Mouse (Mus musculus) hindbrain, embryonic 13.5 days (tissue): ENCODE results near the gene Naxd. TPM values are rescaled to one million over a fixed set of nuclear protein-coding genes. Genes with fewer than 3 reads are reported as not detected.
A peak's percentile ranks its signal among the peaks of the same experiment; 100 is the strongest.

ENCODE experiments used
- ATAC-seq: fragments of 200-750 bp; cut with Nextera tagmentation; 2 replicates; pipeline ENCODE4 v1.8.0; 2017; ENCODE audit warnings: moderate TSS enrichment; ENCODE audit not compliant: low FRiP score
- H3K27ac ChIP-seq: fragments of 300-500 bp; sonication (generic); 2 replicates; pipeline ENCODE4 v1.5.1; 2015; ENCODE audit warnings: inconsistent platforms, mild to moderate bottlenecking, moderate library complexity
- H3K27me3 ChIP-seq: fragments of 300-500 bp; sonication (generic); 2 replicates; pipeline ENCODE4 v1.6.1; 2015; ENCODE audit warnings: mild to moderate bottlenecking, inconsistent platforms
- H3K36me3 ChIP-seq: fragments of 300-500 bp; sonication (generic); 2 replicates; pipeline ENCODE4 v1.6.1; 2015; ENCODE audit warnings: mild to moderate bottlenecking, inconsistent platforms
- H3K4me1 ChIP-seq: fragments of 300-500 bp; sonication (generic); replicated peaks from 2 replicates; pipeline ENCODE4 v1.6.1; 2015; ENCODE audit warnings: inconsistent platforms
- H3K4me2 ChIP-seq: fragments of 300-500 bp; sonication (generic); 2 replicates; pipeline ENCODE4 v1.6.1; 2015; ENCODE audit warnings: inconsistent platforms, mild to moderate bottlenecking, moderate library complexity
- H3K4me3 ChIP-seq: fragments of 300-500 bp; sonication (generic); 2 replicates; pipeline ENCODE4 v1.5.1; 2015; ENCODE audit warnings: mild to moderate bottlenecking, inconsistent platforms
- H3K9ac ChIP-seq: fragments of 300-500 bp; sonication (generic); 2 replicates; pipeline ENCODE4 v1.6.1; 2015; ENCODE audit warnings: mild to moderate bottlenecking, inconsistent platforms
- H3K9me3 ChIP-seq: fragments of 300-500 bp; sonication (generic); 2 replicates; pipeline ENCODE4 v1.6.1; 2016; ENCODE audit warnings: inconsistent platforms
- WGBS: fragments of 180-500 bp; shearing (Covaris S2); methylation state at CpG from one replicate; pipeline ENCODE4 v1.1.7; 2015; 5-methylcytosine and 5-hydroxymethylcytosine counted together
- polyA plus RNA-seq: library from polyadenylated mRNA; unstranded; fragments of >200 nt; fragmentation: Nextera tagmentation; extraction: Ambion mirVana; gene quantifications from 2 replicates; pipeline ENCODE4 v1.2.1, GENCODE M21; 2015

Naxd gene
- polyA plus RNA-seq: 153 and 161 TPM in 2 replicates

DNA sequence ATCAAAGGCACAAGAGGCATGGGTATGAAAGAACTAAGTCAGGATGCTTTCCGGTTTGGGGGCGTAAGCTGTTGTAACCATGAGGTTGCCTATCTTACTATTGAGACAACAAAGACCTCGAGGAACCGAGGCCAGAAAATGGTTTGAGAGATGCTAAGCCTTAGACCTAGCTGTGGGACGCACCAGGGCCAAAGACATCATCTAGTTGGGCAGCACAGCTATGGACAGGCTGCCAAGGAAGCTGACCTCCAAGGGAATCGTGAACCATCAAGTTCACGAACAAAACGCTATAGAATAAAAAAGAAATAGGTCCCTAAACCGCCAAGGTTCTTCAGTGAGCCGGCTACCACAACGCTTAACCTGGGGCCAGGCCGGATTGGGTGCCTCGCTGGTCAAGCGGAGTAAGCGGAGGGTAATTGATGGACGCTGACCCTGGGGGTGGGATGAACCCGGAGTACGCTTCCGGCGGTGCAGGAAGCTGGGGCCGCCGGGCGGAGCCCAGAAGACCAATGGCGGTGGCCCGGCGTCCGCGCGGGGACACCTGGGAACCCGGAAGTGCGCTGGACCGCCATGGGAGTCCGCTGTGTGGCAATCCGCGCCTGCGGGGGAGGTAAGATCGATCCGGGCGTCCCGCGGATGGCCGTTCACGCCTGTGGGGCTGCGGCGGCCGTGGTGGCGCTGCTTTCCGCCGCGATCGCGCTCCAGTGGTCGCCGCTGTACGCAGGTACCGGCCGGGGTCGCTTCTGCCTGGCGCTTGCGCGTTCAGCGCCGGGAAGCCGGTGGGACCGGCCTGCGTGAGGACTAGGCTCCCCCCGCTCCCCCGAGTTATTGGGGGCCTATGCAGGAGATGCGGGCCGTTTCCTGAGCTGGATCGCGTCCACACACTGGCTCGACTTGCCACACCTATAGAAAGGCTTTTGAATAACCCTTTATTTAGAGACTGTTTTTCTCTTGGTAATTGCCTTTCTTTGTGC, at the start of gene Naxd:
Naxd (plus strand) TSS at position 490 of the 974 bp plus-strand sequence.
- Histone ChIP-seq H3K27me3 (peaks cover 14% of the 10 kb centered on the region), H3K9me3 (no peaks in the 10 kb centered on the region), H3K4me2 (peak within 1 kb of the TSS; percentile 69), H3K4me1 (peaks cover 27% of the 10 kb centered on the region), H3K27ac (peak within 1 kb of the TSS; percentile 95), H3K4me3 (peak within 1 kb of the TSS; percentile 83), H3K9ac (peak within 1 kb of the TSS; percentile 87), H3K36me3 (peaks cover 9% of the 10 kb centered on the region)
- 4% methylated on average over 73 of the region's 73 CpGs for WGBS
- peak; percentile 97 for ATAC-seq

- no peaks in the 10 kb centered on the region for H3K9me3 ChIP-seq
- 96% methylated on average over 23 of the region's 23 CpGs for WGBS
- no peak overlapping the region for H3K4me3 ChIP-seq
- H3K27me3 ChIP-seq: no peaks in the 10 kb centered on the region
- H3K36me3 ChIP-seq: no peaks in the 10 kb centered on the region
- H3K9ac ChIP-seq: no peak overlapping the region
- no peak overlapping the region for H3K4me2 ChIP-seq
- no peak overlapping the region for H3K27ac ChIP-seq
- H3K4me1 ChIP-seq: peaks cover 14% of the 10 kb centered on the region; the same call in 1 of the 2 replicates
- no peak for ATAC-seq
These were observed 49.3 kb upstream of the Naxd start for GRCm38 (mm10) chr8:11447910-11448570.

- Histone ChIP-seq H3K4me1 (peaks cover 24% of the 10 kb centered on the region), H3K36me3 (no peaks in the 10 kb centered on the region), H3K9ac (no peak overlapping the region), H3K4me2 (no peak overlapping the region), H3K27ac (no peak overlapping the region), H3K4me3 (no peak overlapping the region), H3K9me3 (no peaks in the 10 kb centered on the region), H3K27me3 (no peaks in the 10 kb centered on the region)
- 0 out of 2 replicates have a peak, but pooled peaks have one; percentile 21 for ATAC-seq
- WGBS: 24% methylated on average over 8 of the region's 8 CpGs
These were observed 46.9 kb upstream of the Naxd start for GRCm38 (mm10) chr8:11450184-11451113.

DNA sequence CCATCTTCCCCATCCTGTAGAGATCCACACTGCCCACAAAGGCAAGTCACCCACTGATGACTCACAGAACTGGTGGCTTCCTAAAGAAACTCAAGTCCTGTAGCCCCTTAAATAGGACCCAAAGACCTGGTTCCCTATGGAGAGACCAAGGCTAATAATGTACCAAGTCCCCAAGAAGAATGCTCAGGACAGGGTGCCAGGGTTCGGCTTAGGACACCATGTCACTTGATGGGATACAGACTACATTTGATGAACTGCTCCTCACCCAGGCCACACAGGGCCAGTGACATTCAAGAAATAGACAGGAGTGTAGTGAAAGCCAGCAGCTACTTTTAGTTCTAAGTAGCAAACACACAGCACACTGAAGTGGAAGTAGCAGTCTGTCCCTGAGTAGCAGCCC, 45.2 kb upstream of the Naxd start:
- H3K9ac ChIP-seq: no peak overlapping the region
- peaks cover 24% of the 10 kb centered on the region for H3K4me1 ChIP-seq
- H3K4me2 ChIP-seq: no peak overlapping the region
- no peak overlapping the region for H3K4me3 ChIP-seq
- WGBS: 89% methylated on average over 1 of the region's 1 CpGs
- 0 out of 2 replicates have a peak, but pooled peaks cover 4% of the 10 kb centered on the region for H3K27me3 ChIP-seq
- no peak for ATAC-seq
- H3K36me3 ChIP-seq: no peaks in the 10 kb centered on the region
- H3K27ac ChIP-seq: no peak overlapping the region
- H3K9me3 ChIP-seq: no peaks in the 10 kb centered on the region

DNA sequence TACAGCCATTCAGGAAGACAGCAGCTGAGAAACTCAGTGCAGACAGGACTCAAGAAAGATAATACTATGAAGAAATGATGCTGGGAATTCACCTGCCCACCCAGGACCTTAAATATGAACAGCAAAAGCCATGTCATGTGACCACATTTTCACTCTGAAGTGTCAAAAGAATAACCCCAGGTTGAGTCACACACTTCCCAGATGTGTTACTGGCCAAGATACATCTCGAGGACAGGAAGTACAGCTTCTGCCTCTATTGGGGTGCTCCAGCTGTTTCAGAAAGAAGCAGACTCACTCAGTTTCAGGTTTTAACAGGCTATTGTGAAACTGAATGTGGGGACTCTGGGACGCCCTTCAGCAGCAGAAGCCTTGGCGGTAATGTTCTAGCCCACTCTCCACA, 44.7 kb upstream of the Naxd start:
- peaks cover 24% of the 10 kb centered on the region for H3K4me1 ChIP-seq
- H3K9ac ChIP-seq: no peak overlapping the region
- ATAC-seq: no peak
- H3K27ac ChIP-seq: no peak overlapping the region; the same call in 1 of the 2 replicates
- no peaks in the 10 kb centered on the region for H3K36me3 ChIP-seq
- 0 out of 2 replicates have a peak, but pooled peaks cover 4% of the 10 kb centered on the region for H3K27me3 ChIP-seq
- no peak overlapping the region for H3K4me3 ChIP-seq
- WGBS: 55% methylated on average over 3 of the region's 3 CpGs
- no peak overlapping the region for H3K4me2 ChIP-seq
- H3K9me3 ChIP-seq: no peaks in the 10 kb centered on the region

DNA sequence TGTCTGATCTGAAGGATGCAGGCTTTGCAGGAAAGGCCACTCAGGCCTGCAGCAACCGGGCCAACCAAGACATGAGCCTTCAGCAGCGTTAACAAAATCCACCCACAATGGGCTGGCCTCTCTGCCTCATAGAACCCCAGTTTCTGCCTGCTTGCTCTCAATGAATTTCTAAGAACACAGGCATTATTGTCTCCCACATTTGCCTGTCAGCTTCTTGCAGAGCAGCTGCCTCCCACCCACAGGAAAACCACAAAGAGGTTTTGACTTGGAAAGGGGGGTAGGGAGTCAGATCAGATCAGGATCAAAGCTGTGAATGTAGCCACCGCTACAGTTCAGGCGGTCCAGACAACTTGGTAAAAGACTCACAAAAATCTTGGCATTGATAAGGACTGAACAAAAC, 44.3 kb upstream of the Naxd start:
- no peak overlapping the region for H3K9ac ChIP-seq
- no peaks in the 10 kb centered on the region for H3K9me3 ChIP-seq
- 0 out of 2 replicates have a peak, but pooled peaks cover 4% of the 10 kb centered on the region for H3K27me3 ChIP-seq
- H3K27ac ChIP-seq: no peak overlapping the region; the same call in 1 of the 2 replicates
- no peak overlapping the region for H3K4me3 ChIP-seq
- H3K36me3 ChIP-seq: no peaks in the 10 kb centered on the region
- 23% methylated on average over 4 of the region's 4 CpGs for WGBS
- no peak for ATAC-seq
- H3K4me2 ChIP-seq: no peak overlapping the region
- peaks cover 24% of the 10 kb centered on the region for H3K4me1 ChIP-seq

GRCm38 (mm10) chr8:11454228-11454627, 43.1 kb upstream of the Naxd start:
- Histone ChIP-seq H3K9ac (no peak overlapping the region), H3K4me3 (no peak overlapping the region), H3K4me2 (no peak overlapping the region), H3K9me3 (no peaks in the 10 kb centered on the region), H3K4me1 (peaks cover 24% of the 10 kb centered on the region), H3K36me3 (no peaks in the 10 kb centered on the region), H3K27ac (no peak overlapping the region), H3K27me3 (0 out of 2 replicates have a peak, but pooled peaks cover 4% of the 10 kb centered on the region)
- ATAC-seq: no peak
- 38% methylated on average over 12 of the region's 12 CpGs for WGBS

DNA sequence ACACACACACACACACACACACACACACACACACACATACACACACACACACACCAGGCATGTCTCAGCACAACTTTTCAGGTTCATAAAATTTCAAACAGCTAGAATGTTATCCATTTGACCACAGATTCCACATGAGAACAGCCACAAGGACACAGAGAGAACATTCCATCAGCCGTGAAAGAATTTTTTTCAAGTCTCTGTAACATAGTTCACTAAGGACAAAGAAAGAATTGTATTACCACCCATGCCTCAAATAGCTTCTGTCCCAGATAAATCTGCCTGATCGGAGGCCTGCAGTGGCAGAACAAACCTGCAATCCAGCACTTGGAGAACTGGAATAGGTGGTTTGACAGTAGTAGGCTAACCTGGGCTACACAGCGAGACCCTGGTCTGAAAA, 40.0 kb upstream of the Naxd start:
- Histone ChIP-seq H3K9ac (no peak overlapping the region), H3K27ac (no peak overlapping the region), H3K4me1 (peaks cover 15% of the 10 kb centered on the region), H3K36me3 (no peaks in the 10 kb centered on the region), H3K4me2 (no peak overlapping the region), H3K4me3 (no peak overlapping the region), H3K9me3 (no peaks in the 10 kb centered on the region), H3K27me3 (0 out of 2 replicates have a peak, but pooled peaks cover 4% of the 10 kb centered on the region)
- ATAC-seq: no peak
- WGBS: 74% methylated on average over 3 of the region's 3 CpGs

- Histone ChIP-seq H3K4me3 (no peak overlapping the region), H3K9ac (no peak overlapping the region), H3K9me3 (no peaks in the 10 kb centered on the region), H3K4me1 (peaks cover 9% of the 10 kb centered on the region), H3K36me3 (no peaks in the 10 kb centered on the region), H3K27me3 (0 out of 2 replicates have a peak, but pooled peaks cover 4% of the 10 kb centered on the region), H3K4me2 (no peak overlapping the region), H3K27ac (no peak overlapping the region)
- no peak for ATAC-seq
- 48% methylated on average over 12 of the region's 12 CpGs for WGBS
These were observed 39.1 kb upstream of the Naxd start for GRCm38 (mm10) chr8:11457981-11458836.

- H3K4me1 ChIP-seq: peaks cover 3% of the 10 kb centered on the region
- 53% methylated on average over 5 of the region's 5 CpGs for WGBS
- no peak overlapping the region for H3K9ac ChIP-seq
- no peak overlapping the region for H3K4me3 ChIP-seq
- H3K27ac ChIP-seq: no peak overlapping the region
- no peak for ATAC-seq
- H3K9me3 ChIP-seq: no peaks in the 10 kb centered on the region
- H3K36me3 ChIP-seq: no peaks in the 10 kb centered on the region
- H3K27me3 ChIP-seq: 0 out of 2 replicates have a peak, but pooled peaks cover 4% of the 10 kb centered on the region
- H3K4me2 ChIP-seq: no peak overlapping the region
These were observed 38.3 kb upstream of the Naxd start for GRCm38 (mm10) chr8:11459016-11459415.

GRCm38 (mm10) chr8:11460934-11461333, 36.4 kb upstream of the Naxd start:
- Histone ChIP-seq H3K4me3 (no peak overlapping the region), H3K27ac (no peak overlapping the region), H3K4me2 (no peak overlapping the region), H3K9ac (no peak overlapping the region), H3K9me3 (no peaks in the 10 kb centered on the region), H3K4me1 (no peaks in the 10 kb centered on the region; the same call in 1 of the 2 replicates), H3K27me3 (no peaks in the 10 kb centered on the region), H3K36me3 (no peaks in the 10 kb centered on the region)
- no peak for ATAC-seq
- 50% methylated on average over 2 of the region's 2 CpGs for WGBS
